Mouse (Mus musculus): ENCODE data around the gene Hmgb1. TPM values are rescaled to one million over a fixed set of nuclear protein-coding genes. Genes with fewer than 3 reads are reported as not detected.
A peak's percentile ranks its signal among the peaks of the same experiment; 100 is the strongest.
"Not testable (repeated sequence)": the region's sequence is repeated elsewhere in the genome, so short reads cannot be mapped to it uniquely, and the experiment has no call there.

The Hmgb1 gene
- polyA plus RNA-seq, 1 experiment from 2014 or later, result 1,555 TPM

GRCm38 (mm10) chr5:149152063-149152773 is 32.1 kb downstream of the Hmgb1 start:
- Histone ChIP-seq H3K9ac (replicated peaks; ENCODE audit: low read depth, low read length) (no peak overlapping the region), H3K9me3 (ENCODE audit: control insufficient read depth, low read depth, low read length) (no peaks in the 10 kb centered on the region), H3K4me3 (ENCODE audit: low read depth, low read length) (no peak overlapping the region), H3K36me3 (ENCODE audit: control insufficient read depth, insufficient read depth, low read length) (no peaks in the 10 kb centered on the region), H3K27ac (ENCODE audit: low read length) (peak overlapping the region; percentile 62; the same call in 1 of the 2 replicates), H3K27me3 (ENCODE audit: control insufficient read depth, insufficient read depth, low read length) (no peaks in the 10 kb centered on the region), H3K4me1 (ENCODE audit: control insufficient read depth, insufficient read depth, low read length) (0 out of 2 replicates have a peak, but pooled peaks cover 4% of the 10 kb centered on the region), H3K4me2 (replicated peaks; ENCODE audit: low read depth, low read length) (no peak overlapping the region)
- peak; percentile 53; the same call in 1 of the 2 replicates for ATAC-seq (ENCODE audit: insufficient number of reproducible peaks, insufficient read depth, low FRiP score, low read depth)
- 42% methylated on average over 13 of the region's 13 CpGs for WGBS

- H3K9me3 ChIP-seq (ENCODE audit: control insufficient read depth, low read depth, low read length), result no peaks in the 10 kb centered on the region
- H3K4me1 ChIP-seq (ENCODE audit: control insufficient read depth, insufficient read depth, low read length), result 0 out of 2 replicates have a peak, but pooled peaks cover 4% of the 10 kb centered on the region
- no peak overlapping the region for H3K4me2 ChIP-seq (replicated peaks; ENCODE audit: low read depth, low read length)
- H3K27ac ChIP-seq (ENCODE audit: low read length), result no peak overlapping the region
- 93% methylated on average over 3 of the region's 3 CpGs for WGBS
- no peaks in the 10 kb centered on the region for H3K36me3 ChIP-seq (ENCODE audit: control insufficient read depth, insufficient read depth, low read length)
- H3K27me3 ChIP-seq (ENCODE audit: control insufficient read depth, insufficient read depth, low read length), result no peaks in the 10 kb centered on the region
- no peak overlapping the region for H3K9ac ChIP-seq (replicated peaks; ENCODE audit: low read depth, low read length)
- no peak overlapping the region for H3K4me3 ChIP-seq (ENCODE audit: low read depth, low read length)
- ATAC-seq (ENCODE audit: insufficient number of reproducible peaks, insufficient read depth, low FRiP score, low read depth), result no peak
These were observed 33.4 kb downstream of the Hmgb1 start for GRCm38 (mm10) chr5:149150882-149151281.

GRCm38 (mm10) chr5:149147386-149148000 is 36.8 kb downstream of the Hmgb1 start:
- H3K27me3 ChIP-seq (ENCODE audit: control insufficient read depth, insufficient read depth, low read length), result no peaks in the 10 kb centered on the region
- ATAC-seq (ENCODE audit: insufficient number of reproducible peaks, insufficient read depth, low FRiP score, low read depth), result no peak
- H3K4me2 ChIP-seq (replicated peaks; ENCODE audit: low read depth, low read length), result no peak overlapping the region
- H3K4me1 ChIP-seq (ENCODE audit: control insufficient read depth, insufficient read depth, low read length), result peaks cover 4% of the 10 kb centered on the region; the same call in 1 of the 2 replicates
- 75% methylated on average over 8 of the region's 8 CpGs for WGBS
- no peaks in the 10 kb centered on the region for H3K9me3 ChIP-seq (ENCODE audit: control insufficient read depth, low read depth, low read length)
- no peaks in the 10 kb centered on the region for H3K36me3 ChIP-seq (ENCODE audit: control insufficient read depth, insufficient read depth, low read length)
- no peak overlapping the region for H3K9ac ChIP-seq (replicated peaks; ENCODE audit: low read depth, low read length)
- no peak overlapping the region for H3K4me3 ChIP-seq (ENCODE audit: low read depth, low read length)
- no peak overlapping the region for H3K27ac ChIP-seq (ENCODE audit: low read length)

- H3K4me3 ChIP-seq (ENCODE audit: low read depth, low read length), result no peak overlapping the region
- H3K27me3 ChIP-seq (ENCODE audit: control insufficient read depth, insufficient read depth, low read length), result no peaks in the 10 kb centered on the region
- H3K9me3 ChIP-seq (ENCODE audit: control insufficient read depth, low read depth, low read length), result no peaks in the 10 kb centered on the region
- no peak overlapping the region for H3K9ac ChIP-seq (replicated peaks; ENCODE audit: low read depth, low read length)
- no peak overlapping the region for H3K27ac ChIP-seq (ENCODE audit: low read length)
- H3K36me3 ChIP-seq (ENCODE audit: control insufficient read depth, insufficient read depth, low read length), result no peaks in the 10 kb centered on the region
- 74% methylated on average over 7 of the region's 7 CpGs for WGBS
- H3K4me1 ChIP-seq (ENCODE audit: control insufficient read depth, insufficient read depth, low read length), result peaks cover 4% of the 10 kb centered on the region; the same call in 1 of the 2 replicates
- no peak for ATAC-seq (ENCODE audit: insufficient number of reproducible peaks, insufficient read depth, low FRiP score, low read depth)
- H3K4me2 ChIP-seq (replicated peaks; ENCODE audit: low read depth, low read length), result no peak overlapping the region
These were observed 37.6 kb downstream of the Hmgb1 start for GRCm38 (mm10) chr5:149146691-149147090.

GRCm38 (mm10) chr5:149143766-149144375 is 40.4 kb downstream of the Hmgb1 start:
- Histone ChIP-seq H3K9me3 (ENCODE audit: control insufficient read depth, low read depth, low read length) (no peaks in the 10 kb centered on the region), H3K36me3 (ENCODE audit: control insufficient read depth, insufficient read depth, low read length) (no peaks in the 10 kb centered on the region), H3K4me3 (ENCODE audit: low read depth, low read length) (no peak overlapping the region), H3K27ac (ENCODE audit: low read length) (no peak overlapping the region), H3K27me3 (ENCODE audit: control insufficient read depth, insufficient read depth, low read length) (no peaks in the 10 kb centered on the region), H3K9ac (replicated peaks; ENCODE audit: low read depth, low read length) (no peak overlapping the region), H3K4me2 (replicated peaks; ENCODE audit: low read depth, low read length) (no peak overlapping the region), H3K4me1 (ENCODE audit: control insufficient read depth, insufficient read depth, low read length) (peaks cover 4% of the 10 kb centered on the region; the same call in 1 of the 2 replicates)
- ATAC-seq (ENCODE audit: insufficient number of reproducible peaks, insufficient read depth, low FRiP score, low read depth), result 0 out of 2 replicates have a peak, but pooled peaks have one; percentile 18
- 53% methylated on average over 25 of the region's 25 CpGs for WGBS

DNA sequence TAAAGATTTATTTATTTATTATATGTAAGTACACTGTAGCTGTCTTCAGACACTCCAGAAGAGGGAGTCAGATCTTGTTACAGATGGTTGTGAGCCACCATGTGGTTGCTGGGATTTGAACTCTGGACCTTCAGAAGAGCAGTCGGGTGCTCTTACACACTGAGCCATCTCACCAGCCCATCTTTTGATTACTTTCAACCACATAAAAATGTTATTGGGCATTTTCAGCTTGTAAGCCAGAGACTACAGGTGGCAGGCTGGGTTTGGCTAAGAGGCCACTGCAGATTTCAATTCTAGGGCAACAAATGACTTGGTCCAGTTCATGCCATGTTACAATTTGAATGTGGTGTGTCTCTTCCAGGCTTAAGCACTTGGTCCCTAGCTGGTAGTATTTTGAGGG is 43.1 kb downstream of the Hmgb1 start:
- not testable (repeated sequence) for H3K4me2 ChIP-seq (replicated peaks; ENCODE audit: low read depth, low read length); ATAC-seq (ENCODE audit: insufficient number of reproducible peaks, insufficient read depth, low FRiP score, low read depth); H3K36me3 ChIP-seq (ENCODE audit: control insufficient read depth, insufficient read depth, low read length); H3K4me1 ChIP-seq (ENCODE audit: control insufficient read depth, insufficient read depth, low read length); H3K4me3 ChIP-seq (ENCODE audit: low read depth, low read length); H3K27me3 ChIP-seq (ENCODE audit: control insufficient read depth, insufficient read depth, low read length); H3K9ac ChIP-seq (replicated peaks; ENCODE audit: low read depth, low read length); H3K27ac ChIP-seq (ENCODE audit: low read length); H3K9me3 ChIP-seq (ENCODE audit: control insufficient read depth, low read depth, low read length)
- 100% methylated on average over 1 of the region's 1 CpGs for WGBS

GRCm38 (mm10) chr5:149140336-149140735 is 44.0 kb downstream of the Hmgb1 start:
- Histone ChIP-seq H3K4me1 (ENCODE audit: control insufficient read depth, insufficient read depth, low read length) (peaks cover 4% of the 10 kb centered on the region; the same call in 1 of the 2 replicates), H3K9ac (replicated peaks; ENCODE audit: low read depth, low read length) (no peak overlapping the region), H3K9me3 (ENCODE audit: control insufficient read depth, low read depth, low read length) (no peaks in the 10 kb centered on the region), H3K4me2 (replicated peaks; ENCODE audit: low read depth, low read length) (no peak overlapping the region), H3K36me3 (ENCODE audit: control insufficient read depth, insufficient read depth, low read length) (no peaks in the 10 kb centered on the region), H3K27me3 (ENCODE audit: control insufficient read depth, insufficient read depth, low read length) (no peaks in the 10 kb centered on the region), H3K27ac (ENCODE audit: low read length) (no peak overlapping the region), H3K4me3 (ENCODE audit: low read depth, low read length) (no peak overlapping the region)
- 59% methylated on average over 9 of the region's 9 CpGs for WGBS
- ATAC-seq (ENCODE audit: insufficient number of reproducible peaks, insufficient read depth, low FRiP score, low read depth), result no peak

- not testable (repeated sequence) for ATAC-seq (ENCODE audit: insufficient number of reproducible peaks, insufficient read depth, low FRiP score, low read depth)
These were observed 46.2 kb downstream of the Hmgb1 start for GRCm38 (mm10) chr5:149138087-149138486.

More at GRCm38 (mm10) chr5:149138087-149138486, 46.2 kb downstream of the Hmgb1 start:
- H3K4me2 ChIP-seq (replicated peaks; ENCODE audit: low read depth, low read length); H3K9me3 ChIP-seq (ENCODE audit: control insufficient read depth, low read depth, low read length); H3K4me3 ChIP-seq (ENCODE audit: low read depth, low read length); H3K4me1 ChIP-seq (ENCODE audit: control insufficient read depth, insufficient read depth, low read length); H3K27me3 ChIP-seq (ENCODE audit: control insufficient read depth, insufficient read depth, low read length); H3K36me3 ChIP-seq (ENCODE audit: control insufficient read depth, insufficient read depth, low read length); H3K27ac ChIP-seq (ENCODE audit: low read length); H3K9ac ChIP-seq (replicated peaks; ENCODE audit: low read depth, low read length): not testable (repeated sequence)
- 88% methylated on average over 6 of the region's 6 CpGs for WGBS

Data from stomach, embryonic 14.5 days (tissue).